Mouse (Mus musculus) embryo, embryonic 10 days (tissue): ENCODE measurements around the gene Klhl25.
A peak's percentile ranks its signal among the peaks of the same experiment; 100 is the strongest.
"Not testable (repeated sequence)": the region's sequence is repeated elsewhere in the genome, so short reads cannot be mapped to it uniquely, and the experiment has no call there.

Source experiments
- DNase-seq: peaks from one replicate; pipeline ENCODE4 v3.0.0-alpha.2; 2015; ENCODE audit warnings: low spot score

The Klhl25 gene

GRCm38 (mm10) chr7:75845936-75846335, 2.2 kb upstream of the Klhl25 start:
- DNase-seq, result no peak

GRCm38 (mm10) chr7:75846942-75847341, 1.2 kb upstream of the Klhl25 start:
- DNase-seq, result no peak

DNA sequence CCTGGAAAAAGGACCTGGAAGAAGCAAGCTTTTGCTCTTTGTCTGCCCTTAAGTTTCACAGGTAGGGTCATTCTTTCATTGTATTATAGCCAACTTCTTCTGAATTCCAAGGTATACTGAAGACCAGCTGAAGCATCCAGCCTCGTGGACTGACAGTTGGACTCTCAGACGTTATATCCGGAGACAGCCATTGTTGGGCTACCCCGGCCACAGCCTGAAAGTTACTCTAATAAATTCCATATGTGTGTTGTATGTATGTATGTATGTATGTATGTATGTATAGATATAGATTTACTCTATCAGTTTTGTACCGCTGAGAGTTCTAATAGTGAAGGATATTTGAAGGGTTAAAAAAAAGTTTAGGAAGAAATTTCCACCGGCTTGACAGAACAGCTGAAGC, 621 bp upstream of the Klhl25 start:
- no peak for DNase-seq

- peak; percentile 60 for DNase-seq
Observed at GRCm38 (mm10) chr7:75848776-75849670, 913 bp downstream of the Klhl25 start.

DNA sequence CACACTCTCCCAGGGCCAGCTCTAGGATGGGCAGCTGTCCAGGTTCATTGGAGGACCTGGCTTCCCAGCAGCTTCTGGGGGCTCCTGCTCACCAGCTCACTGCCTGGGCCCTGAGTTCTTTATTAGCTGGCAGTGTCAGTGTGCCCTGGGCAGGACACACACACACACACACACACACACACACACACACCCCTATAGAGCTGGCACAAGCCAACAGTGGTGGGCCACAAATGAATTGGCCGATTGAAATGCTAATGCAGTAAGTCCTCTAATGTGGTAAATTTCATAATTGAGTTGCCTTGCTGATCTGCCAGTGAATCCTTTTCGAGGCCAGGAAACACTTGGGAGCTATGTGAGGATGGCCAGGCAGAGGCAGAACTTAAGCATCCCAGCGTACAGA, 2.3 kb downstream of the Klhl25 start:
- not testable (repeated sequence) for DNase-seq

DNA sequence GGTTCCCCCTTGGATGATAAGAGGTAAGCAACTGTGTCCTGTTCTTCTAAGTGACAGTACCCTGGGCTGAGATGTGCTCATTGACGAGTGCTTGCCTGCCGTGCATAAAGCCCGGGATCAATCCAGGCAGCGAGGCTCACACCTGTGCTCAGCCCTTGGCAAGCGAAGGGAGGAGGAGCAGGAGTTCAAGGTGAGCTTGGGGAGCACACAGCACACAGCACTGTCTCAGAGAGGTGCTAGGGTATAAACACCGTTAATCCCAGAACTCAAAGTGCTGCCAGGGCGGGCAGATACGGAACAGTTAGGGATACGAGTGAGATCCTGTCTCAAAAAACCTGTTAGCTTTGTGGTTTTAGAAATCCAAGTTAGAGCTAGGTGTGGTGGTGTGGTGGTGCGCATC, 3.2 kb downstream of the Klhl25 start:
- DNase-seq, result no peak

DNA sequence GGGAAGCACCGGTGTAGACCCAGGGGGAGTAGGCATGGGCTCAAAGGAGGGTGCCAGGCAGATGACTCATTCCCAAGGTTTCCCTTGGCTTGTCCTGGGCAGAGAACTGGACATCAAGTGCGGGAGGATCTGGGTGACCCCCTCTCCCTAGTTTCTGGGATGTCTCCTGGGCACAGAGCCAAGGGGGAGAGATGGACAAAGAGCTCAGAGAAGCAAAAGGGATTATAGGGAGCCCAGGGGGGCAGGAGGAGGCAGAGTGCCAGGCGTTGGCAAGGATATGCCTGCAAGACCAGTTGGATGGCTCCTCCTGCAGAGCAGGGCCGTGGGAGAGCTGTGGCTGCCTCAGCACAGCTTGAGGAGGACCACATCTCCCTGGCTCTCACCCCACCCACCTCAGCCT, 4.3 kb downstream of the Klhl25 start:
- no peak for DNase-seq

- no peak for DNase-seq
Observed at GRCm38 (mm10) chr7:75853171-75853830, 5.2 kb downstream of the Klhl25 start.

DNA sequence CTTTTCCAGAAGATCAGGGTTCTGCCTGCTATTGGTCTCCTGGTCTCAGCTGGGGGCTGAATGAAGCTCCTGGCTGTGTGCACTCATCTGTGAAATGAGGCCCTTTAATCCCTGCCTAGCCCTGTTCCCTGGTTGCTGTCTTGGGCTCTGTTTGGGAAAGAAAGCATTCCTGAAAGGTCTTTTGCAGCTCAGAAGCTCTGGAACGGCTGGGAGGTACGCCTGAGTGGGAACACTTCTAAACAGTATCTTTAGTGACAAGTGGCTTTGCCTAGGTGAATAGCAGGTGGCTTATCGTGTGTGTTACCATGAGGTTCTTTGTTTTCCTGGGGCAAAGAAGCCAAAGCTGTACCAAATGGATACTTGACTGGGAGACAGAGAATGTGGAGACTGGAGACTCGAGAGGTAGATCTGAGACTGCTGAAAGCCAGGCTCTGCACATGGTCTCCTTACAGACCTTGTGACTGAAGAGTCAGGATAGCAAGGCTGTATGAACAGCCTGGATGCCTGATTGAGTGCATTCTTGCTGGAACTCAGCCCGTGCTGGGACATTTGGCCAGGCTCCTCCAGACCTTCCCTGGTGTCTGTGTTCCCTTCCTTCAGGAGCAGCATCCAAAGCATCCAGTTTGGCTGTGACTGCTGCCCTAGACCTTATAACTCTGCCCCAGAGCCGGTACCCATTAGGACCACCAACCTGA, 6.3 kb downstream of the Klhl25 start:
- DNase-seq, result peak; percentile 60

GRCm38 (mm10) chr7:75855028-75855427, 6.9 kb downstream of the Klhl25 start:
- no peak for DNase-seq

- no peak for DNase-seq
Observed at GRCm38 (mm10) chr7:75856259-75856658, 8.1 kb downstream of the Klhl25 start.

DNA sequence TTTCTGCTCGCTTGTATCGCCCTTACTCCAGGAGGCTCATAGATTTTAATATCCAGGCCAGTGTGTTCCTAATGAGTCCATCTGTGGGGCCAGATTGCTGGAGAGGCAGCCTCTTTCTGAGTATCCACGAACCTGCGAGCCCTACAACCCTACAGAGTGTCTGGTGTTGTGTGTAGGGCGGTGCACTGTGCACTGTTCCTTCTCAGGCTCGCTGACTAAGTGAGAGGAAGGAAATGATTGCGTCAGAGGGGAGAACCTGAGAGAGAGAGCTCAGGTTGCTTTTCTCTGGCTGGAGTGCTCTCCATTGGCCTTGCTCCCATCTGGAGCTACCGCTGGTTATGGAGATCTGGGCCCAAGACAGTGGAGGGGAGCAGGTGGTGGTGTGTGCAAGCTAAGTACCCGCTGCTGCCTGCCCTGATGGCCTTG, 11.7 kb downstream of the Klhl25 start:
- no peak for DNase-seq

DNA sequence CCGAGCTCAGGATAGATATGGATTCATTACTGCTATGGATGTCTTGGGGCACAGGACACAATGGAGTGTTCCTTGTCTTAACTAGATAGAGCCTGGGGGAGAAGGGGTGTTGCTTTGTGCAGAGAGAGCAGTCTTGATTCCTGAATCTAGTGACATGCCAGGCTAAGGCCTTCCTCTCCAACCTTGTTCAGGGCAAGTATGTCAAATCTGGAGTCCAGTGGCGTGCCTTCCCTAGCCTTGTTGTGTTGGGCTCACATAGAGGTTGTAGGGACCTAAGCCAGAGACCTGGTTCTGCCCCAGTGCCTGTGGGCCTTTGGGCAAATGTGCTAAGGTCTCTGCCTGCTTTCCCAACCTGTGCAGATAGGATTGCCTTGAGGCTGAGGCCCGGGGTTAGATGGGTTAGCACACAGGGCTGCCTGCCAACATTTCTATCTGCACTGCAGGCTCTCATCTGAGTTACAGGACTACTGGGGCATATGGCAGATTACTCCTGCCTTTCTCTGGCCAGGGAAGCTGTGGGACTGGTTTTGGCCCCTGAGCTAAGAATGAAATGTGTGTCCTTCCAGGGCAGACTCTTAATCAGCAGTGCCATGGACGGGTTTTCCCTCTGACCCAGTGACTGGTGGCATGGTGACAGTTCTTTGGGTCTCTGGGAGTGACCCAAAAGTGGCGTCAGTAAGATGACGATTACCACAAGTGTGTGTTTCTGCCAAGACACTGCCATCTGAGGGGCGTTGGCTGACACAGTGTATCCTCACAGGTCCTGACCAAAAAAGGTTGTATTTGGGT, 13.7 kb downstream of the Klhl25 start:
- DNase-seq, result not testable (repeated sequence)

GRCm38 (mm10) chr7:75862427-75862781, 14.3 kb downstream of the Klhl25 start:
- not testable (repeated sequence) for DNase-seq

DNA sequence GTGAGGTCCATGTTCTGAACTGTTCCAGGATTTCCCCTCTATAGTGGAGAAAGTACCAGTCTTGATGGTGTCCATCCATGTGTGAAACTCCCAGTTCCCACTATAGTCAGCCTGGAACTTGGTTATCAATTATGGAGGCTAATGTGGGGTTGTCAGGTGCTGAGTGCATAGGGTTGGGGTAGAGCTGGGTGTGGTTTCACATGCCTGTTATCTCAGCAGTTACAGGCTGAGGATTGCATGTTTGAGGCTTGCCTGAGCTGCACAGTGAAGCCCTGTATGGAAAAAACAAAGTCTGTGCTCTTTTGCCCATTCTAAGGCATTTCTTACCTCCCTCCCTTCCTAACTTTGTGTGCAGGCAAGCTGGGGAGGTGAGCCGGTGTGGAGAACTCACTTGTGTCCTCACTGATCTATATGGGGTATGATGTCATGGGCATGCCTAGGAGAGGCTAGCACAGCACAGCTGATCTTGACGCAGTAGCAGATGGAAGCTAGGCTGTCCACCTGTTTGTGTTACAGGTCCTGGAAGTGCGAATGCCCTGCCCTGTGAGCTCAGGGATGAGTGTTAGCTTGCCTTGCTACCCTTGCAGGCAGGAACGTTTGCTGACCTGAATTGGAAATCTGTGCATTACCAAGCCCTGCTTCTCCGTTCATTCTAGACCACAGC, 15.3 kb downstream of the Klhl25 start:
- DNase-seq, result not testable (repeated sequence)

DNA sequence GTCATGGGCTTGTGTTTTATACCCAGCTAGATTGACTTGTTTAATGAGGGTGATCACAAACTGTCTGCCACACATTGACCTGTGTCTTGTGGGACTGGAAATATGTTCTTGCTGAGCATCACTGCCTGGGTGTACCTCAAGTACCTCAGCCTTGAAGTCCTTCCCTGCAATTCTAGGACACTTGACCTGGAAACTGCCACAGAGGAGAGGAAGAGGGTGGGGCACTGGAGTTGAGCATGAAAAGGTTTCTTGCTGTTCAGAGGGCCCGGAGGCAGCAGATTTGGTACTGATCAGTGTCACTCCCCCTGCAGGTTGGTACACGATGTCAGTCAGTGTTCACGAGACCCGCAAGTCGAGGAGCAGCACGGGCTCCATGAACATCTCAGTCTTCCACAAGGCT, 16.9 kb downstream of the Klhl25 start:
- no peak for DNase-seq

GRCm38 (mm10) chr7:75866557-75866956, 18.4 kb downstream of the Klhl25 start:
- DNase-seq, result no peak

DNA sequence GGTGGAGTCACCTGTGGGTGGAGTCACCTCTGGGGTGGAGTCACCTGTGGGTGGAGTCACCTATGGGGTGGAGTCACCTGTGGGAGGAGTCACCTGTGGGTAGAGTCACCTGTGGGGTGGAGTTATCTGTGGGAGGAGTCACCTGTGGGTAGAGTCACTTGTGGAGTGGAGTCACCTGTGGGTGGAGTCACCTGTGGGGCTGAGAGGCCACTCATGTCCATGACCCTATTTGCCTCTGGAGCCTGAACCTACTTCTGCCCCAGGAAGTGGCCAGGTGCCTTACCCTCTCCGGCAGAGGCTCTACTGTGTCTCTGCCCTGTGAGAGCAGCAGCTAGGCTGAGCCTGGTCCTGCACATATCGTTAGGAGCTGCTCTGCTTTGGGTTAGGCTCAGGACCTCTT, 20.6 kb downstream of the Klhl25 start:
- no peak for DNase-seq

- no peak for DNase-seq
Observed at GRCm38 (mm10) chr7:75870551-75870950, 22.4 kb downstream of the Klhl25 start.

- DNase-seq, result no peak
Observed at GRCm38 (mm10) chr7:75872255-75872654, 24.1 kb downstream of the Klhl25 start.

DNA sequence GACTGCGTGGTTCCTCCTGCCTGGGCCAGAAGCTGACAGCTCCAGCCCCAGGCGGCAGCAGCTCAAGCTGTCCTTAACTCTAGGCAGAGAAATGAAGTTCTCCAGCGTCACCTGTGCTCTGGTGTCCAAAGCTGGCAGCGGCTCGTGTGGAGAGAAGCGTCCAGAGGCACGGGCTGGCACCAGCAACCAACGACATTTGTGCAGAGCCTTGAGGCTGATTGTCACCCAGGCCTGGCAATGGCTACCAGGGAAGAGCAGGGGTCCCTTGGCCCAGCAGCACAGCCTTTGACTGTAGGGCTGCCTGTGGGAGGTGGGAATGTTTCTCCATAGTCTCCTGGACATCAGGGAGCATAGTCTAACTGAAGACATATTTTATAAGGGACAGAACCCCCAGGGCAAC, 24.6 kb downstream of the Klhl25 start:
- DNase-seq, result no peak

GRCm38 (mm10) chr7:75873216-75873615, 25.1 kb downstream of the Klhl25 start:
- DNase-seq, result no peak
